Mouse (Mus musculus): Measurements from ENCODE around the gene Cd180.
"Not testable (repeated sequence)": the region's sequence is repeated elsewhere in the genome, so short reads cannot be mapped to it uniquely, and the experiment has no call there.

Gene Cd180

GRCm38 (mm10) chr13:102684890-102685289 lies 8.5 kb upstream of the Cd180 start:
- DNase-seq = peak; percentile 20 to 26

GRCm38 (mm10) chr13:102688121-102688520 lies 5.2 kb upstream of the Cd180 start:
- no peak for DNase-seq

- DNase-seq = no peak
Measured at GRCm38 (mm10) chr13:102689201-102690090, 3.9 kb upstream of the Cd180 start.

- DNase-seq = no peak
Measured at GRCm38 (mm10) chr13:102690184-102690583, 3.2 kb upstream of the Cd180 start.

- no peak for DNase-seq
Measured at GRCm38 (mm10) chr13:102691408-102692150, 1.8 kb upstream of the Cd180 start.

GRCm38 (mm10) chr13:102694154-102694553 lies 796 bp downstream of the Cd180 start:
- no peak for DNase-seq

GRCm38 (mm10) chr13:102695121-102695905 lies 2.0 kb downstream of the Cd180 start:
- DNase-seq = no peak

- DNase-seq = no peak
Measured at GRCm38 (mm10) chr13:102698335-102698734, 5.0 kb downstream of the Cd180 start.

GRCm38 (mm10) chr13:102698751-102699323 lies 5.5 kb downstream of the Cd180 start:
- peak; percentile 64 to 75 for DNase-seq

- no peak for DNase-seq
Measured at GRCm38 (mm10) chr13:102700176-102700575, 6.8 kb downstream of the Cd180 start.

GRCm38 (mm10) chr13:102700744-102701143 lies 7.4 kb downstream of the Cd180 start:
- no peak for DNase-seq

GRCm38 (mm10) chr13:102716973-102717372 lies 23.6 kb downstream of the Cd180 start:
- DNase-seq = no peak

- DNase-seq = no peak
Measured at GRCm38 (mm10) chr13:102725416-102725815, 32.1 kb downstream of the Cd180 start.

GRCm38 (mm10) chr13:102725906-102726305 lies 32.5 kb downstream of the Cd180 start:
- no peak for DNase-seq

GRCm38 (mm10) chr13:102726876-102727275 lies 33.5 kb downstream of the Cd180 start:
- no peak for DNase-seq

- no peak for DNase-seq
Measured at GRCm38 (mm10) chr13:102728035-102728434, 34.7 kb downstream of the Cd180 start.

- DNase-seq = not testable (repeated sequence)
Measured at GRCm38 (mm10) chr13:102728951-102729350, 35.6 kb downstream of the Cd180 start.

GRCm38 (mm10) chr13:102733063-102733462 lies 39.7 kb downstream of the Cd180 start:
- DNase-seq = peak in 1 of 2 experiments; percentile 15

- DNase-seq = no peak
Measured at GRCm38 (mm10) chr13:102737811-102738210, 44.5 kb downstream of the Cd180 start.

GRCm38 (mm10) chr13:102739720-102740535 lies 46.6 kb downstream of the Cd180 start:
- DNase-seq = no peak

- peak; percentile 59 to 67 for DNase-seq
Measured at GRCm38 (mm10) chr13:102744481-102745269, 51.3 kb downstream of the Cd180 start.

All from cerebellum, postnatal 14 days (tissue).